Comparison of ENCODE assay signal across 12 mouse cellular contexts in the genomic region with DNA sequence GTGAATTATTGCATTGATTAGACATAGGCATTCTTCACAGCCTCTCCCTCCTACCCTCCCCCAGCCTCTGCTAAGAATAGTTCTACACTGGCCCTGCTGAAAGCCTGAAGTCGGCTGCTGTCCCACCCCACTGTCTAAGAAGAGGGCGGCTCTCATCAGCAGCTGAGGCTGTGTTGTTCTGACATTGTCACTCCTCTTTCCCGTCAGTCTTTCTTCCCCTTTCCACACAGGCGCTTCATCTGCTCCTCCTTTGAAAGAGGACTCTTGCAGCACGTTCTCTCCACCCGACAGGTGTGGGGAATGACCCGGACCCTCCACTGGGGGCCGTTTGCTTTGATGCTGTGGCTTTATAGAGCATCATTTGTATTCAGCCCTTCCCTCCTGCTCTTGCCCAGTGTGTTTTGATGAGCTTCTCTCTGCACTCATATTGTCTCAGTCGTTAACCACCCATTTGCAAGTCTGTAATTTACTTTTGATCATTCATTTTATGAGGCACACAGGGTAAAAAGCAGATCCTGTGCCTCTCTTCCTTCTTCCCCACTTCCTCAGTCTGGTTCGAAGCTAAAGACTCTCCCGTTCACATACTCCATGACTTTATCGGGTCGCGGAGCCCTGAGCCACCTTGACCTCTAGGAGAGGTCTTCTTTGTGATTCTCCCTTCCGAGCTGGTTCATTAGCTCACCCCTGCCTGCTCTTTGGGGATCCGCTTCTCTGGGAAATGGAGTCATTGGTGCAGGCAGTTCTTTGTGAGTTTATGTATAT.
DNase-seq lines count a peak whose midpoint lies in the region; ATAC-seq and TF ChIP-seq lines count a peak whose summit lies in the region.
"Had no signal": no experiment of that assay in that cellular context is flagged by ENCODE, and none has a peak within 500 bp of the region (broad histone marks: within the 10 kb centered on the region; RNA-seq: fewer than 3 reads in every experiment).

No protein-coding gene starts in this region.

- no peak overlapping the region for H3K4me3 ChIP-seq in heart, embryonic 16.5 days (ENCODE audit: low read length)
- no peak overlapping the region for H3K4me3 ChIP-seq in embryonic facial prominence, embryonic 10.5 days
- no peak overlapping the region for H3K4me3 ChIP-seq in hindbrain, embryonic 14.5 days (replicated peaks; ENCODE audit: low read length)
- H3K4me3 ChIP-seq in neural tube, embryonic 13.5 days: no peak overlapping the region
- no peak overlapping the region for H3K4me3 ChIP-seq in layer of hippocampus, adult 2 months
- H3K4me3 ChIP-seq: lung, embryonic 15.5 days had no signal

- WGBS in heart, embryonic 16.5 days: 35% methylated on average over 16 of the region's 16 CpGs
- 32% methylated on average over 16 of the region's 16 CpGs for WGBS in embryonic facial prominence, embryonic 10.5 days
- WGBS in hindbrain, embryonic 14.5 days: 11% methylated on average over 16 of the region's 16 CpGs
- 3% methylated on average over 16 of the region's 16 CpGs for WGBS in neural tube, embryonic 13.5 days

- peaks cover 3% of the 10 kb centered on the region; the same call in 1 of the 2 replicates for H3K4me1 ChIP-seq in heart, embryonic 16.5 days (ENCODE audit: control insufficient read depth, insufficient read depth, low read length)
- peaks cover 13% of the 10 kb centered on the region; the same call in 1 of the 2 replicates for H3K4me1 ChIP-seq in embryonic facial prominence, embryonic 10.5 days
- H3K4me1 ChIP-seq in hindbrain, embryonic 14.5 days (replicated peaks; ENCODE audit: control insufficient read depth, insufficient read depth, low read length): peaks cover 16% of the 10 kb centered on the region
- peaks cover 27% of the 10 kb centered on the region for H3K4me1 ChIP-seq in neural tube, embryonic 13.5 days (replicated peaks)
- H3K4me1 ChIP-seq: lung, embryonic 15.5 days had no signal

- H3K36me3 ChIP-seq in heart, embryonic 16.5 days (ENCODE audit: control insufficient read depth, insufficient read depth): no peaks in the 10 kb centered on the region
- H3K36me3 ChIP-seq in embryonic facial prominence, embryonic 10.5 days (replicated peaks): no peaks in the 10 kb centered on the region
- H3K36me3 ChIP-seq in hindbrain, embryonic 14.5 days (replicated peaks; ENCODE audit: control insufficient read depth, insufficient read depth): no peaks in the 10 kb centered on the region
- no peaks in the 10 kb centered on the region for H3K36me3 ChIP-seq in neural tube, embryonic 13.5 days
- H3K36me3 ChIP-seq: lung, embryonic 15.5 days had no signal

- ATAC-seq in heart, embryonic 16.5 days (replicated peaks; ENCODE audit: extremely low read depth, insufficient read depth, low FRiP score): no peak; the same call in 1 of the 2 replicates
- peak; percentile 62; the same call in 1 of the 2 replicates for ATAC-seq in hindbrain, embryonic 14.5 days (ENCODE audit: low FRiP score)
- peak; percentile 90 for ATAC-seq in neural tube, embryonic 13.5 days (ENCODE audit: low read depth)
- no peak for ATAC-seq in erythroblast, adult 5-6 weeks (replicated peaks; ENCODE audit: low FRiP score, poor library complexity, severe bottlenecking)
- ATAC-seq: intestine, postnatal 0 days had no signal

- no peak overlapping the region for H3K9ac ChIP-seq in heart, embryonic 16.5 days (ENCODE audit: low read length)
- no peak overlapping the region; the same call in 1 of the 2 replicates for H3K9ac ChIP-seq in hindbrain, embryonic 14.5 days
- H3K9ac ChIP-seq in neural tube, embryonic 13.5 days: peak overlapping the region; percentile 43; the same call in 1 of the 2 replicates
- H3K9ac ChIP-seq: lung, embryonic 15.5 days had no signal

- no peak for DNase-seq in heart, adult 9 months (ENCODE audit: low spot score in 2 of 2)
- DNase-seq in embryonic facial prominence, embryonic 10.5 days (ENCODE audit: low spot score): peak; percentile 20
- peak; percentile 56 for DNase-seq in hindbrain, embryonic 14.5 days (ENCODE audit: low spot score)
- DNase-seq in testis, postnatal 14 days (ENCODE audit: low spot score): no peak
- no peak for DNase-seq in layer of hippocampus, adult 2 months (ENCODE audit: low spot score in 2 of 2)
- DNase-seq: adrenal gland, adult 2 months; left cerebral cortex, postnatal 4 days had no signal

- H3K4me2 ChIP-seq in heart, embryonic 16.5 days (ENCODE audit: low read depth, low read length): 0 out of 2 replicates have a peak overlapping the region, but pooled peaks have one; percentile 9
- H3K4me2 ChIP-seq in hindbrain, embryonic 14.5 days (replicated peaks): peak overlapping the region; percentile 1; the same call in 1 of the 2 replicates
- peak overlapping the region; percentile 40 for H3K4me2 ChIP-seq in neural tube, embryonic 13.5 days
- H3K4me2 ChIP-seq: lung, embryonic 15.5 days had no signal

- TF ChIP-seq CTCF in layer of hippocampus, adult 2 months (conservative IDR thresholded peaks at IDR 0.05): no peak

- no peaks in the 10 kb centered on the region for H3K27me3 ChIP-seq in heart, embryonic 16.5 days (ENCODE audit: control insufficient read depth, insufficient read depth, low read length)
- no peaks in the 10 kb centered on the region; the same call in 1 of the 2 replicates for H3K27me3 ChIP-seq in embryonic facial prominence, embryonic 10.5 days (replicated peaks; ENCODE audit: low read depth, poor library complexity, severe bottlenecking)
- H3K27me3 ChIP-seq in hindbrain, embryonic 14.5 days (ENCODE audit: control insufficient read depth, insufficient read depth, low read length): no peaks in the 10 kb centered on the region
- H3K27me3 ChIP-seq in neural tube, embryonic 13.5 days: no peaks in the 10 kb centered on the region
- H3K27me3 ChIP-seq: lung, embryonic 15.5 days had no signal

- H3K9me3 ChIP-seq in heart, embryonic 16.5 days (replicated peaks; ENCODE audit: control insufficient read depth, low read length): no peaks in the 10 kb centered on the region
- no peaks in the 10 kb centered on the region for H3K9me3 ChIP-seq in embryonic facial prominence, embryonic 10.5 days
- no peaks in the 10 kb centered on the region for H3K9me3 ChIP-seq in hindbrain, embryonic 14.5 days (ENCODE audit: control insufficient read depth, low read length)
- no peaks in the 10 kb centered on the region for H3K9me3 ChIP-seq in neural tube, embryonic 13.5 days
- H3K9me3 ChIP-seq: lung, embryonic 15.5 days had no signal

- no peak overlapping the region for H3K27ac ChIP-seq in heart, embryonic 16.5 days (ENCODE audit: low read length)
- H3K27ac ChIP-seq in embryonic facial prominence, embryonic 10.5 days (replicated peaks): peak overlapping the region; percentile 36; the same call in 1 of the 2 replicates
- H3K27ac ChIP-seq in hindbrain, embryonic 14.5 days: peak overlapping the region; percentile 5
- peak overlapping the region; percentile 76 for H3K27ac ChIP-seq in neural tube, embryonic 13.5 days (replicated peaks)
- H3K27ac ChIP-seq in layer of hippocampus, adult 2 months: no peak overlapping the region
- H3K27ac ChIP-seq: lung, embryonic 15.5 days had no signal

Comparison
In these comparisons a context has a peak if more than half of its experiments do, and no peak if none do; other contexts are left out.
1. ATAC-seq: peak in hindbrain, embryonic 14.5 days (single experiment) and neural tube, embryonic 13.5 days (single experiment); none in heart, embryonic 16.5 days (single experiment) and erythroblast, adult 5-6 weeks (single experiment).
2. H3K27ac ChIP-seq: peak in embryonic facial prominence, embryonic 10.5 days (single experiment), hindbrain, embryonic 14.5 days (single experiment) and neural tube, embryonic 13.5 days (single experiment); none in heart, embryonic 16.5 days (single experiment) and layer of hippocampus, adult 2 months (single experiment).
3. DNase-seq: peak in embryonic facial prominence, embryonic 10.5 days (single experiment) and hindbrain, embryonic 14.5 days (single experiment); none in heart, adult 9 months (0 of 2), testis, postnatal 14 days (single experiment) and layer of hippocampus, adult 2 months (0 of 2).
4. Peak in every context shown above with its lines, with median percentiles within 50 percentile points of each other: H3K4me2 ChIP-seq.